Mouse (Mus musculus): ENCODE results near the gene Myrfl. TPM values are rescaled to one million over a fixed set of nuclear protein-coding genes. Genes with fewer than 3 reads are reported as not detected.

Myrfl gene
- polyA plus RNA-seq (2021; fragmentation: Nextera tagmentation), result not detected in 2 replicates
- long read RNA-seq, experiment 1, result 0 reads
- long read RNA-seq, experiment 2, result 0 reads

GRCm38 (mm10) chr10:116896336-116897177 is at the start of gene Myrfl:
Myrfl (minus strand) TSS chr10:116896919.

Other genes starting within 250 kb of the Myrfl start
- gene Rab3ip, start 53.9 kb upstream of the Myrfl start, polyA plus RNA-seq (2021; fragmentation: Nextera tagmentation), result 41.2 and 42.7 TPM in 2 replicates
- not detected in 2 replicates for gene Gm10271, start 75.7 kb upstream of the Myrfl start, polyA plus RNA-seq (2021; fragmentation: Nextera tagmentation)
- gene Best3, start 89.4 kb upstream of the Myrfl start, polyA plus RNA-seq (2021; fragmentation: Nextera tagmentation), result 0.04 and 0.07 TPM in 2 replicates
- gene Lrrc10, start 148.4 kb upstream of the Myrfl start, polyA plus RNA-seq (2021; fragmentation: Nextera tagmentation), result 0.28 and 0.42 TPM in 2 replicates
- gene Cct2, start 166.9 kb upstream of the Myrfl start, polyA plus RNA-seq (2021; fragmentation: Nextera tagmentation), result 151 and 172 TPM in 2 replicates